Mouse (Mus musculus) cerebellum, adult 11-12 months (tissue): ENCODE measurements around the gene Bend5.

Source experiments
- DNase-seq: peaks from one replicate; pipeline ENCODE4 v3.0.0; 2022

Gene Bend5

DNA sequence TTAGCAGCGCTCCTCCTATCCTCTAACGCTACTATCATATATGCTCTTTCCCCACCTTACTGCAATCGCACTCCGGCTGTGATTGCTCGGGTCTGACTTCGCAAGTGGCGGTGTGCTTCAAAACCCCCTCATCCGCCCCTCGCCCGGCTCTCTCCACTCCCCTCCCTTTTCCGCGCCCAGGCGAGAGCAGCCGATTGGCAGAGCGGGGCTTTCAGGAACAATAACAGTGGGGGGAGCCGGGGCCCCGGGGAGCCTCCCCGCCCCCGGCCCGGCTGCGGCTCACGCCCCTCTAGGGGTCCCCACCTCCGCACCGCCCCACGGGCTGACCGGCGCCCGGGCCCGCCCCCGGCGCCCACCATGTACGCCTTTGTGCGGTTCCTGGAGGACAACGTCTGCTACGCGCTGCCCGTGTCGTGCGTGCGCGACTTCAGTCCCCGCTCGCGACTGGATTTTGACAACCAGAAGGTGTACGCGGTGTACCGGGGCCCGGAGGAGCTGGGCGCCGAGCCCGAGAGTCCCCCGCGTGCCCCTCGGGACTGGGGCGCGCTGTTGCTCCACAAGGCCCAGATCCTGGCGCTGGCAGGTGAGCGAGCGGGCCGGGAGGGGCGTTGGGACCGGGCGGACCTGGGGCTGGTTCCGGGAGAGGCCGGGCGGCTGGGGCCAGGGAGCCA is at the start of gene Bend5:
Gene Bend5, plus strand, starts transcription at position 189 of the 671 bp plus-strand sequence.
- DNase-seq = no peak

GRCm38 (mm10) chr4:111367771-111368170 is 47.0 kb upstream of the Bend5 start:
- DNase-seq = no peak

- DNase-seq = no peak
Measured at GRCm38 (mm10) chr4:111377159-111377558, 37.6 kb upstream of the Bend5 start.

DNA sequence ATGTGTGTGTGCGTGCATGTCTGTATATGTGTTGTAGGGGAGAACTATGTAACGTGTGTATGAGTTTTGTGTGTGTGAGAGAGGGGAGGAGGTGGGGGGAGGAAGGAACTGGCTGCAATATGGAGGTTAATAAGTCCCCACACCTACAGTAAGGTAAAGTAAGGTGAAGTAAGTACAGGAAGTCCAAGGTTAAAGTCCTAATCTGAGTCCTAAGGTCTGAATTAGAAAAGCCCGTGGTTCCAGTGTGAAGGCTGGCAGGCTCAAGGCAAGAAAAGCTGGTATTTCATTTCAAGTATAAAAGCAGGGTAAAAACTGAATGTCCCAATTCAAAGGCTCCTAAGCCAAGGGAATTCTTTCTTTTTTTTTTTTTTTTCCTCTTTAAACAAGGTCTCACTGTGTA is 36.7 kb upstream of the Bend5 start:
- no peak for DNase-seq

GRCm38 (mm10) chr4:111383101-111383500 is 31.7 kb upstream of the Bend5 start:
- no peak for DNase-seq

DNA sequence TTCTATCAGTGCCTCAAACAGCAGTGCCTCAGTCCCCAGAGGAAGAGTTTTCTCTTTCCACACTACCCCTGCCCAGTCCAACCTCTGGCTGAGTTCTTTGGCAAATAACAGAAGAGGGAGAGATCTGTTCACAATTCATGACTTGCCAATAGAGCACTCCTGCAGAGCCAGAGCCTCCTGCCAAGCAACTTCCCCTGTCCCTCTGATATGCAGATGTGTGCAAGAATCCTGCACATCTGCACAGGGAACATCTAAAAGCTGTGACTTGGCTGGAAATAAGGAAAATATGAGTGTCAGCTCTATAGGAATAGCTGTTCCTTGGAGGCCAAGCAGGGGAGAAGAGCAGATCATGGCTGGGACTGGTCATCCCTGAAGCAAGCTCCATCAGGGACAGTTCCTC is 24.1 kb upstream of the Bend5 start:
- no peak for DNase-seq

- no peak for DNase-seq
Measured at GRCm38 (mm10) chr4:111399784-111400183, 15.0 kb upstream of the Bend5 start.

- DNase-seq = no peak
Measured at GRCm38 (mm10) chr4:111400676-111401075, 14.1 kb upstream of the Bend5 start.

DNA sequence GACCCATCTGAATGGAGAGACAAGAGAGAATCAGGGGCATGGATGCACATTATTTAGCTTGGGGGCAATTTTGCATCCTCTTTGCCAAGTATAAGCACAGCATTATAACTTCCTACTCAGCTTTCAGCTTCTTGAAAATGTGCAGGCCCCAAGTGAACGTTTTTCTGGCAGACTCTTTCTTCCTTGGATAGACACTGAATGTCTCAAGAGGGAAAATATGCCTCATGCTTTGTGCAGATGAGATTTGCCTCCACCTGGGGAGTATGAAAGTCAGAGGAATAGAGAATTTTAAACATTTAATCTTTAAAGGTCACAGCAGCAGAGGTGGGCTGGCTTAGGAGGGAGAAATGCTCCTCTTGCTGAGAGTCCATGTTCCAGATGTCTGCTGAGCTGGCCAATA is 11.6 kb upstream of the Bend5 start:
- DNase-seq = no peak

DNA sequence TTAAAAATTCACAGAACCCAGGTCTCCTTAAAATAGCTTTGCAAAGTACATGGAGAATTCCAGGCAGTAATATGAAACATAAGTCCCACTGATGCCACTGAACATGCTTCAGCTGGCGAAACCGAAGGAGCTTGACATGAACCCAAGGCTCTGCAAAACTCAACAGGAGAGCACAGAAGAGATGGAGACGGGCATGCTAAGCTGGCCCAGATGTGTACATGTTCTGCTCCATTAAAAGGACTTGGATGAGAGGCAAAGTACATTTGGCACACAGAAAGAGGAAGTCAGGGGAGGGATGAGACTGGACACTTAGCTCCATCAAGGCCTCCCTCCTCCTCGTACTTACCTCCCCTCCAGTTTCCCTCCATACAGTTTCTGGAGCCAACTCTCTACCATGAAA is 4.1 kb upstream of the Bend5 start:
- DNase-seq = no peak

DNA sequence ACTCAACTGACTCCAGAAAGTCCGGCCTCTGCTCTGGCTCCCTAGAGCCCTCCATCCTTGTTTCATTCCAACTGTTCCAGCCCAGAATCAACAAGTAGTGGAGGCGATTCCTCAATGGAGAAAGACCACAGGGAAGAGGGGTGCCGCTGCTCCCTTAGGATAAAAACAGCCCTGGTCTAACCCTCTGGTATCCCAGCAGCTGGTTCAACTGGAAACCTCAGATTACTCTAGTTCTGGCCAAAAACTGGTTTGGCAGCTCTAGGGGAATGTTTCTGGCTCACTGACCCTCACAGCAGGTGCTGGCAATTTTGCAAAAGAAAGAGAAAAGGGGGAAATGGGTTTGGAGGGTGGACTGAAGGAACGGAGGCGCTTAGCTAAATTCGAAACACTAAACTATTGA is 407 bp upstream of the Bend5 start:
- no peak for DNase-seq

DNA sequence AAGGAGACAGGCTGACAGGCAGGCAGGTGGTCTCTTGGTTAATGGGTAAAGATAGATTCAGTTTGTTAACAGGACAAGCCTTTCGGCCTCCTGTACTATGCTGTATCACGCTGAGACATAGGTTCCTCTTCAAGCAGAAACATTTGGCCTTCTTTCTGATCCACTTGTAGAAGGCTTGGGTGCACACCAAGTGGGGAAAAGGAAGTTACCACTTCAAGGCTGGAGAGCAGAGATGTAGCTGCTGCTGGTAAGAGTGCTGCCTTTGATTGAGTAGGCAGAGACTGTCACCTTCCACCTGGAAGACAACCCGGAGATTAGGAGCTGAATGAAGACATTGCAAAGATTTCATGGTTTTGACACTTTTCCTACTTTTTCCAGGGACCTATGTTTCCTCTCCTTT is 1.3 kb downstream of the Bend5 start:
- no peak for DNase-seq

- no peak for DNase-seq
Measured at GRCm38 (mm10) chr4:111416551-111416950, 1.7 kb downstream of the Bend5 start.

DNA sequence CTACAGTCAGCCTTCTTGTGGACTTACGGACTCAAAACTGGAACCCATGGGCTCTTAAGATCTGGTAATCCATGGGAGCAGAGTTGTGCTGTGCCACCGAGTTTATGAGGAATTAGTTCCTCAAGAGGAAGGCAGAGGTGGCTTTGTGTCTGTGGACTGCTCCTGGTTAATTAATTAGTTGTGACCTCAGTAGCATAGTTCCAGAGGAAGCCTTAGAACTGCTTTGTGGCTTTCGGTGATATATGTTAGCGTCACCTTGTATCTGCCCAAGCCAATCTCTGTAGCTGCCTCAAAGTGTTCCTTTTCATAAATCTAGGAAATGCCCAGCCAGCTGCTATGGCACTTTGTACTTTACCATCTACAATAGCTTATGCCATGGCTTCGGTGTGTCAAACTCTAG is 2.9 kb downstream of the Bend5 start:
- no peak for DNase-seq

DNA sequence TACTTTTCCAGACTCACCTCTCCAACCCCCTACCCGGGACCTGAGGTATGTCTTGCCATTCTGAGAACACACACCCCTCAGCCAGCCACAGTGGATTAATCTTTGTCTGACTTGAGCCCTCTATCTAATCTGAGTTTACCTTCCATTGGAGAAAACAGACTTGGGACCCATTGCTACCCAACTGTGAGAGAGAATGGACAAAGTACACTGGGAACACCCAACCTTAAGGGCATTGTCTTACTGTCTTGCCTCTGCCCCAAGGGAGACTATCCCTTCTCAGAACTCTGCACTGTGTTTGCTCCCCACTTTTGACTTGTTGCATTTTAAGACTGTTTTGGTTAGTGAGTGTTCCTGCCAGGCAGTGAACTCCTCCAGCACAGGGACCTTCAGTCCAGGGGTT is 4.7 kb downstream of the Bend5 start:
- no peak for DNase-seq

- no peak for DNase-seq
Measured at GRCm38 (mm10) chr4:111420031-111420430, 5.2 kb downstream of the Bend5 start.

DNA sequence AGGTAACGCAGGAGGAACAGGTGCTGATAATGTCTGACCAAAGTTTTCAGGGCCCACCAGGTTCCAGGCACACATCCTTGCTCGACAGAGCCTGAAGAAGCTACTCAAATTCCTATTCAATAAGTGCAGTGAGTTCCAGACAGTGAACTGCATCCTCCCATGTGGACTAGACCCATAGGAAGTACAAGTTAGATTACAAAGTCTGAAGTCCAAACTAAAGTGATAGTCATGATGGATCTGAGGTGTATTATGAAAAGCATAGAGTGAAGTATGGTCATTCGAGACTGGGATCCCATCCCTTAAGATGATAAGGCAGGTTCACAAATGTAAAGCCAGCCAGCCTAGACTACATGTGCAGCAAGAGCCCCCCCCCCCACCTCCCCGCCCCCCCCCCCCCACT is 6.1 kb downstream of the Bend5 start:
- DNase-seq = no peak

- no peak for DNase-seq
Measured at GRCm38 (mm10) chr4:111421785-111422184, 7.0 kb downstream of the Bend5 start.

DNA sequence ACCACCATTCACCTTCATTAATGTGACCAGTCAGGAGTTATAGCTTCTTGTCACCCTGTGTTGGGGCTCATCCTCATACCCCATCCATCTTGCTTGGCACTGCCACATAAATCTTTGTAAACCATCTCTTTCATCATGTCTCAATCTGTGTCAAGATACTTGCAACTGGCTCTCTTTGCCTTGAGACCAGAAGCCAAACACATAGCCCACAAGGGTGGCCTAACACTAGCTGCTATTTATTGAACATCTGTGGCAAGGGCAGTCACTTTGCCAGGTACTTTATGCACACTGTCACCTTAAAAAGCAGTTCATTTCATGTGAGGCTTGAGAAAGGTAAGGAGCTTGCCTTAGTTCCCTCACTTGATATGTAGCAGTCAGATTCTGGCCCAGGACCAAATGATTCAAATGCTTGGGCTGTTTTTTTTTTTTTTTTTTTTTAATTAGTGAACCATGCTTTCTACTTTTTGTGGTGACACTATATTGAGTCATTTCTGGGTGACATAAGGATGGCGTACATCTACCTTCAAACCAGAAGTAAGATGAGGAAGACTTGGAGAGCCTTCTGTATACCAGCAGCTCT is 9.7 kb downstream of the Bend5 start:
- DNase-seq = no peak

DNA sequence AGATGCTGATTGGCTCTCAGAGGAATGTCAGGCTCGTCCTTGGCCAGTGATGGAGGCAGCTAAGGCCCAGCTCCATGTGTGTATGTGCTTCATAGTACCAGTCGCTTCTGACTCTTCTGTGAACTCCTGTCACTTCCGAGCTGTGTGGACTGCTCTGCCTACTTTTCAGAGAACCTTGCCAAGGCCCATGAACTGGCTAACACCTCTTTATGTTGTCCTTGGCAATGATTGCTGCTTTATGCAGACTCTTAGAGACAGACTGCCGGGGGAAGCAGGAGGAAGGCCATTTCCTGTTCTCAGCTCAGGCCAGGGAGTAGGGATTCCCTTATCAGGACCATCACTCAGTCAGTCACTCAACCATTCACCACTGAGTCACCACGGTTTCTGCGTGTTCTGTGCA is 10.4 kb downstream of the Bend5 start:
- DNase-seq = no peak

GRCm38 (mm10) chr4:111431186-111431585 is 16.4 kb downstream of the Bend5 start:
- DNase-seq = no peak

DNA sequence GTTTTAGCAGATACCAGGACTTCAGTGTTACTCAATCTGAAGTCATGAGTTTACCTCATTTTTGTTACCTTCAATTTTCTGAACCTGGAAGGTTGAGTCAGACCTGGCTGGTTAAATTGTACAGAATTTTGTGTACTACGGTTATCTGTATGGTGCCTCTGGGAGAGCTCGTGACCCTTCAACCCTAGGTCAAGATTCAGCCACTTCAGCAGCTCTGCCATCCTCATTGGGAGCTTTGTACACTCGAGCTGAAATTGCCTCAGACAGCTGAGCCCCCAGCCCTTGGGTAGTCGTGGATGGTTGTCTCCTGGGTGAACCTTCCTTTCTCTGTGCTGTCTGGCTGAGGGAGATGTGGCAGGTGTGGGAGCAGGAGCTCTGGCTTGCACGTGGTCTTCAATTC is 17.2 kb downstream of the Bend5 start:
- DNase-seq = no peak

GRCm38 (mm10) chr4:111432417-111432816 is 17.6 kb downstream of the Bend5 start:
- no peak for DNase-seq

GRCm38 (mm10) chr4:111441709-111442108 is 26.9 kb downstream of the Bend5 start:
- no peak for DNase-seq
